Mouse (Mus musculus) forebrain, postnatal 0 days (tissue): ENCODE results near the gene Lrpprc. TPM values are rescaled to one million over a fixed set of nuclear protein-coding genes. Genes with fewer than 3 reads are reported as not detected.

Source experiments
- ATAC-seq: fragments of 200-750 bp; cut with Nextera tagmentation; 2 replicates; pipeline ENCODE4 v1.8.0; 2017; ENCODE audit warnings: mild to moderate bottlenecking, moderate library complexity
- DNase-seq: peaks from one replicate; pipeline ENCODE4 v3.0.0-alpha.2; 2015
- H3K27ac ChIP-seq: fragments of 300-500 bp; sonication (generic); 2 replicates; pipeline ENCODE4 v1.5.1; 2014; ENCODE audit warnings: low read depth, mild to moderate bottlenecking, antibody characterized with exemption, low read length, moderate library complexity, mixed read lengths
- H3K27me3 ChIP-seq: fragments of 300-500 bp; sonication (generic); 2 replicates; pipeline ENCODE4 v1.6.1; 2014; ENCODE audit warnings: mild to moderate bottlenecking, low read length, mixed read lengths; ENCODE audit not compliant: insufficient read depth
- H3K36me3 ChIP-seq: fragments of 300-500 bp; sonication (generic); 2 replicates; pipeline ENCODE4 v1.6.1; 2014; ENCODE audit warnings: mild to moderate bottlenecking, moderate library complexity; ENCODE audit not compliant: insufficient read depth
- H3K4me1 ChIP-seq: fragments of 300-500 bp; sonication (generic); 2 replicates; pipeline ENCODE4 v1.6.1; 2014; ENCODE audit warnings: antibody characterized with exemption; ENCODE audit not compliant: insufficient read depth
- H3K4me2 ChIP-seq: fragments of 300-500 bp; sonication (generic); 2 replicates; pipeline ENCODE4 v1.6.1; 2014; ENCODE audit warnings: low read depth, mild to moderate bottlenecking, moderate library complexity
- H3K4me3 ChIP-seq: fragments of 300-500 bp; sonication (generic); 2 replicates; pipeline ENCODE4 v1.5.1; 2014; ENCODE audit warnings: low read depth, low read length, mixed read lengths
- H3K9ac ChIP-seq: fragments of 300-500 bp; sonication (generic); 2 replicates; pipeline ENCODE4 v1.6.1; 2014; ENCODE audit warnings: mild to moderate bottlenecking
- H3K9me3 ChIP-seq: fragments of 300-500 bp; sonication (generic); 2 replicates; pipeline ENCODE4 v1.6.1; 2016; ENCODE audit warnings: low read length
- CTCF ChIP-seq: sonication (generic); IDR thresholded peaks from 2 replicates; pipeline ENCODE4 v1.5.1; 2016; ENCODE audit warnings: antibody characterized with exemption, control low read depth, low read depth
- WGBS: fragments of 180-500 bp; shearing (Covaris S2); extraction: QIAGEN DNeasy Blood & Tissue Kit; methylation state at CpG from one replicate; pipeline ENCODE4 v1.1.7; 2014; 5-methylcytosine and 5-hydroxymethylcytosine counted together
- polyA plus RNA-seq: library from polyadenylated mRNA; unstranded; fragments of >200 nt; fragmentation: Nextera tagmentation; extraction: Ambion mirVana; gene quantifications from 2 replicates; pipeline ENCODE4 v1.2.1, GENCODE M21; 2015
- total RNA-seq: library from RNA; depleted of rRNA; stranded (reverse); fragments of >200 nt; gene quantifications from 2 replicates; pipeline ENCODE4 v1.2.3, GENCODE M21; 2014

Gene Lrpprc
- total and polyA plus RNA-seq, 2 experiments from 2014 or later: 36.7 to 76.7 TPM

- ATAC-seq: peak; percentile 58
- WGBS: 61% methylated on average over 7 of the region's 7 CpGs
- DNase-seq: peak; percentile 24
These were observed 81.8 kb downstream of the Lrpprc start for GRCm38 (mm10) chr17:84708818-84709217.

GRCm38 (mm10) chr17:84707407-84707806, 83.2 kb downstream of the Lrpprc start:
- peak; percentile 43; the same call in 1 of the 2 replicates for TF ChIP-seq CTCF
- WGBS: 68% methylated on average over 4 of the region's 4 CpGs
- peaks cover 14% of the 10 kb centered on the region; the same call in 1 of the 2 replicates for H3K4me1 ChIP-seq
- no peak for ATAC-seq
- no peaks in the 10 kb centered on the region for H3K27me3 ChIP-seq
- H3K4me3 ChIP-seq: no peak overlapping the region
- H3K4me2 ChIP-seq: no peak overlapping the region
- no peak for DNase-seq
- no peak overlapping the region for H3K27ac ChIP-seq
- H3K36me3 ChIP-seq: peaks cover 14% of the 10 kb centered on the region; the same call in 1 of the 2 replicates
- H3K9me3 ChIP-seq: no peaks in the 10 kb centered on the region
- no peak overlapping the region for H3K9ac ChIP-seq

More at GRCm38 (mm10) chr17:84708818-84709217, 81.8 kb downstream of the Lrpprc start:
- H3K4me2 ChIP-seq: no peak overlapping the region
- no peak overlapping the region for H3K9ac ChIP-seq
- no peak for TF ChIP-seq CTCF
- H3K27ac ChIP-seq: peak overlapping the region; percentile 60; the same call in 1 of the 2 replicates
- no peaks in the 10 kb centered on the region for H3K27me3 ChIP-seq
- peaks cover 14% of the 10 kb centered on the region; the same call in 1 of the 2 replicates for H3K4me1 ChIP-seq
- H3K36me3 ChIP-seq: peaks cover 14% of the 10 kb centered on the region; the same call in 1 of the 2 replicates
- H3K4me3 ChIP-seq: no peak overlapping the region
- H3K9me3 ChIP-seq: no peaks in the 10 kb centered on the region

- ATAC-seq: peak; percentile 80
- no peak overlapping the region for H3K4me2 ChIP-seq
- TF ChIP-seq CTCF: peak; percentile 95
- H3K36me3 ChIP-seq: no peaks in the 10 kb centered on the region
- DNase-seq: peak; percentile 83
- no peak overlapping the region for H3K9ac ChIP-seq
- no peak overlapping the region for H3K27ac ChIP-seq
- H3K27me3 ChIP-seq: no peaks in the 10 kb centered on the region
- 24% methylated on average over 5 of the region's 5 CpGs for WGBS
- H3K4me3 ChIP-seq: no peak overlapping the region
- no peaks in the 10 kb centered on the region for H3K4me1 ChIP-seq
- no peaks in the 10 kb centered on the region for H3K9me3 ChIP-seq
These were observed 91.9 kb downstream of the Lrpprc start for GRCm38 (mm10) chr17:84698727-84699126.

- Histone ChIP-seq H3K4me1 (no peaks in the 10 kb centered on the region), H3K9ac (no peak overlapping the region), H3K27me3 (no peaks in the 10 kb centered on the region), H3K4me2 (no peak overlapping the region), H3K4me3 (no peak overlapping the region), H3K27ac (no peak overlapping the region), H3K36me3 (no peaks in the 10 kb centered on the region), H3K9me3 (no peaks in the 10 kb centered on the region)
- TF ChIP-seq CTCF: no peak
- WGBS: 77% methylated on average over 6 of the region's 6 CpGs
- DNase-seq (no peak), ATAC-seq (no peak)
These were observed 94.1 kb downstream of the Lrpprc start for GRCm38 (mm10) chr17:84696537-84696936.

GRCm38 (mm10) chr17:84693741-84694140, 96.8 kb downstream of the Lrpprc start:
- 79% methylated on average over 2 of the region's 2 CpGs for WGBS
- Histone ChIP-seq H3K4me2 (no peak overlapping the region), H3K4me3 (no peak overlapping the region), H3K27me3 (no peaks in the 10 kb centered on the region), H3K9ac (no peak overlapping the region), H3K36me3 (no peaks in the 10 kb centered on the region), H3K4me1 (no peaks in the 10 kb centered on the region), H3K27ac (no peak overlapping the region), H3K9me3 (no peaks in the 10 kb centered on the region)
- DNase-seq: no peak
- no peak for TF ChIP-seq CTCF
- no peak for ATAC-seq

GRCm38 (mm10) chr17:84690111-84690510, 100.5 kb downstream of the Lrpprc start:
- no peak for DNase-seq
- H3K9me3 ChIP-seq: no peaks in the 10 kb centered on the region
- no peaks in the 10 kb centered on the region for H3K36me3 ChIP-seq
- no peak for TF ChIP-seq CTCF
- H3K4me2 ChIP-seq: no peak overlapping the region
- no peak for ATAC-seq
- no peaks in the 10 kb centered on the region for H3K27me3 ChIP-seq
- H3K9ac ChIP-seq: no peak overlapping the region
- no peak overlapping the region for H3K27ac ChIP-seq
- no peak overlapping the region for H3K4me3 ChIP-seq
- WGBS: 79% methylated on average over 5 of the region's 5 CpGs
- no peaks in the 10 kb centered on the region for H3K4me1 ChIP-seq

- Histone ChIP-seq H3K9me3 (no peaks in the 10 kb centered on the region), H3K4me1 (no peaks in the 10 kb centered on the region), H3K4me2 (no peak overlapping the region), H3K9ac (no peak overlapping the region), H3K27me3 (no peaks in the 10 kb centered on the region), H3K36me3 (no peaks in the 10 kb centered on the region), H3K4me3 (no peak overlapping the region), H3K27ac (no peak overlapping the region)
- ATAC-seq: no peak
- TF ChIP-seq CTCF: no peak
- 89% methylated on average over 5 of the region's 5 CpGs for WGBS
- no peak for DNase-seq
These were observed 101.3 kb downstream of the Lrpprc start for GRCm38 (mm10) chr17:84689316-84689715.
